Mouse (Mus musculus) hindbrain, embryonic 11.5 days (tissue): ENCODE data around the gene Zbtb21. TPM values are rescaled to one million over a fixed set of nuclear protein-coding genes. Genes with fewer than 3 reads are reported as not detected.
"Not testable (repeated sequence)": the region's sequence is repeated elsewhere in the genome, so short reads cannot be mapped to it uniquely, and the experiment has no call there.

Experiments used
- ATAC-seq: fragments of 200-750 bp; cut with Nextera tagmentation; 2 replicates; pipeline ENCODE4 v1.8.0; 2017; ENCODE audit warnings: mild to moderate bottlenecking, moderate TSS enrichment, moderate library complexity; ENCODE audit not compliant: low FRiP score
- DNase-seq: peaks from one replicate; pipeline ENCODE4 v3.0.0-alpha.2; 2015; ENCODE audit warnings: low spot score
- H3K27ac ChIP-seq: fragments of 300-500 bp; sonication (generic); 2 replicates; pipeline ENCODE4 v1.5.1; 2014; ENCODE audit warnings: mild to moderate bottlenecking, low read depth, low read length
- H3K27me3 ChIP-seq: fragments of 300-500 bp; sonication (generic); 2 replicates; pipeline ENCODE4 v1.6.1; 2014; ENCODE audit warnings: mild to moderate bottlenecking, low read length, moderate library complexity, mixed read lengths; ENCODE audit not compliant: control insufficient read depth, insufficient read depth
- H3K36me3 ChIP-seq: fragments of 300-500 bp; sonication (generic); 2 replicates; pipeline ENCODE4 v1.6.1; 2014; ENCODE audit warnings: mild to moderate bottlenecking, low read length, moderate library complexity, mixed read lengths; ENCODE audit not compliant: control insufficient read depth, insufficient read depth
- H3K4me1 ChIP-seq: fragments of 300-500 bp; sonication (generic); replicated peaks from 2 replicates; pipeline ENCODE4 v1.6.1; 2014; ENCODE audit warnings: low read length, mixed read lengths; ENCODE audit not compliant: control insufficient read depth, insufficient read depth
- H3K4me2 ChIP-seq: fragments of 300-500 bp; sonication (generic); replicated peaks from 2 replicates; pipeline ENCODE4 v1.6.1; 2014; ENCODE audit warnings: mild to moderate bottlenecking, low read depth, low read length
- H3K4me3 ChIP-seq: fragments of 300-500 bp; sonication (generic); 2 replicates; pipeline ENCODE4 v1.5.1; 2014; ENCODE audit warnings: low read depth, low read length
- H3K9ac ChIP-seq: fragments of 300-500 bp; sonication (generic); 2 replicates; pipeline ENCODE4 v1.6.1; 2014; ENCODE audit warnings: low read depth, low read length
- H3K9me3 ChIP-seq: fragments of 300-500 bp; sonication (generic); 2 replicates; pipeline ENCODE4 v1.6.1; 2016; ENCODE audit warnings: low read length; ENCODE audit not compliant: control insufficient read depth
- WGBS: fragments of 180-500 bp; shearing (Covaris S2); extraction: QIAGEN DNeasy Blood & Tissue Kit; methylation state at CpG from one replicate; pipeline ENCODE4 v1.1.7; 2014; 5-methylcytosine and 5-hydroxymethylcytosine counted together
- polyA plus RNA-seq: library from polyadenylated mRNA; unstranded; fragments of >200 nt; fragmentation: Nextera tagmentation; extraction: Ambion mirVana; gene quantifications from 2 replicates; pipeline ENCODE4 v1.2.1, GENCODE M21; 2014

The Zbtb21 gene
- polyA plus RNA-seq, 1 experiment from 2014 or later: 15.6 TPM

DNA sequence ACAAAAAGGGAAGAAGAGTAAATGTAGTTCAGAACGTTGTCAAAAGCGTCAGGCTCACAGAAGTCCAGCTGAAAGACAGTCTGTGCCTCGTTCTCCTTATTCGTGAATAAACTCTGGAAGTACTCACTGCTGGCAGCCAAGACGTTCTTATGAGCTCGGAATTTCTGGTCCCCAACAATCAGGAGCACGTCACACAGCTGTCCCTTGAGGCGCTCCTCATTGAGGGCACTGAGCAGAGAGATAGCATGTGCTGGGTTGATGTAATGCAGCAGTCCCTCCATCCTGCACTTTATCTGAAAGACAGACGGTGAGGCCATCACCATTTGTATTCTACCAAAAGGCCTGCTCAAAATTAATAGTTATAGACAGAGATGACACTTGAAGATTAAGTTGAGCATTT, 9.6 kb downstream of the Zbtb21 start:
- Histone ChIP-seq H3K4me1 (no peaks in the 10 kb centered on the region), H3K9ac (no peak overlapping the region), H3K27me3 (no peaks in the 10 kb centered on the region), H3K27ac (no peak overlapping the region), H3K4me3 (no peak overlapping the region), H3K9me3 (no peaks in the 10 kb centered on the region), H3K4me2 (no peak overlapping the region), H3K36me3 (peaks cover 6% of the 10 kb centered on the region; the same call in 1 of the 2 replicates)
- ATAC-seq (no peak), DNase-seq (no peak)
- WGBS: 90% methylated on average over 9 of the region's 9 CpGs

DNA sequence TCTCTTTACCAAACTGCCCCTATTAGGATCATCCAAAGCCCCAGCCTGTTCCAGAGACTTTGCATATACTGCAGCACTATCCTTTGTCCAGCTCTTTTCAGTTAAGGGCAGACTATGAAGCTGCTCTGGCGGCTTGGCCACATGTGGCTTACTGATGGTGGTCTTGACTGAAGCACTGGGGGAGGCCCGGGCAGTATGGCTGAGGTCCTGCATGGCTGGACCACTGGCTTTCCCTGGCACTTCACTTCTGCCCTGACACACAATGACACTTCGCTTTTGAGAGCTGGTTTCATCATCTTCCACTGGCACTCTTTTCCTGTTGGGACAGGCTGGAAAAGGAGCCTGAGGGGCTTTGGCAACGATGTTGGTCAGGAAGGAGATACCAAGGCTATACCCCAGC, 10.1 kb downstream of the Zbtb21 start:
- 91% methylated on average over 4 of the region's 4 CpGs for WGBS
- Histone ChIP-seq H3K27ac (no peak overlapping the region), H3K4me1 (no peaks in the 10 kb centered on the region), H3K4me3 (no peak overlapping the region), H3K36me3 (peaks cover 6% of the 10 kb centered on the region; the same call in 1 of the 2 replicates), H3K27me3 (no peaks in the 10 kb centered on the region), H3K4me2 (no peak overlapping the region), H3K9me3 (no peaks in the 10 kb centered on the region), H3K9ac (no peak overlapping the region)
- ATAC-seq (no peak), DNase-seq (no peak)

- H3K9me3 ChIP-seq: no peaks in the 10 kb centered on the region
- H3K9ac ChIP-seq: no peak overlapping the region
- H3K27me3 ChIP-seq: no peaks in the 10 kb centered on the region
- no peak overlapping the region for H3K4me3 ChIP-seq
- ATAC-seq: no peak
- 92% methylated on average over 8 of the region's 8 CpGs for WGBS
- peaks cover 6% of the 10 kb centered on the region; the same call in 1 of the 2 replicates for H3K36me3 ChIP-seq
- H3K4me1 ChIP-seq: no peaks in the 10 kb centered on the region
- no peak overlapping the region for H3K4me2 ChIP-seq
- no peak overlapping the region for H3K27ac ChIP-seq
- no peak for DNase-seq
Measured at GRCm38 (mm10) chr16:97950061-97950460, 12.4 kb downstream of the Zbtb21 start.

DNA sequence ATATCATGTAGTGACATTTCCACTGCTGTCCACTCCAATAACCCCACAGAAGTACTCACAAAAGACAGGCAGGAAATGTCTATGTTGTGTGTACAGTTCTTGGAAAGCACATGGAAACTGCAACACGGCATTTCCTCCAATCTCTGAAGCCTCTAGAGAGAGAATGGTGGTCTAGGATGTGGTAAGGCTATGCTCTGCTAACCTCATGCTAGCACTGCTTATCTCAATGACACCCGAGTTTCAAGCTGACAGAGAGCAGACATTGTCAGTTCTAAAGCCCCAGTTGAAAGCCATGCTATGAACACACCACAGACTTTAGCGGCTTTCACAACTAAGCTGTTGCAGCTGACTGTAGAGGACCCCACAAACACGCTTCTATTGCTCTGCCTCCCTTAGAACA, 13.6 kb downstream of the Zbtb21 start:
- Histone ChIP-seq H3K27me3 (no peaks in the 10 kb centered on the region), H3K4me2 (no peak overlapping the region), H3K9me3 (no peaks in the 10 kb centered on the region), H3K9ac (no peak overlapping the region), H3K4me3 (no peak overlapping the region), H3K4me1 (no peaks in the 10 kb centered on the region), H3K27ac (no peak overlapping the region), H3K36me3 (peaks cover 6% of the 10 kb centered on the region; the same call in 1 of the 2 replicates)
- no peak for DNase-seq
- WGBS: 91% methylated on average over 4 of the region's 4 CpGs
- ATAC-seq: no peak

GRCm38 (mm10) chr16:97946993-97947392, 15.4 kb downstream of the Zbtb21 start:
- not testable (repeated sequence) for H3K4me1 ChIP-seq, H3K36me3 ChIP-seq, H3K27ac ChIP-seq, H3K9ac ChIP-seq, H3K4me3 ChIP-seq, H3K9me3 ChIP-seq, H3K27me3 ChIP-seq, DNase-seq, H3K4me2 ChIP-seq, ATAC-seq
- WGBS: 80% methylated on average over 2 of the region's 2 CpGs

DNA sequence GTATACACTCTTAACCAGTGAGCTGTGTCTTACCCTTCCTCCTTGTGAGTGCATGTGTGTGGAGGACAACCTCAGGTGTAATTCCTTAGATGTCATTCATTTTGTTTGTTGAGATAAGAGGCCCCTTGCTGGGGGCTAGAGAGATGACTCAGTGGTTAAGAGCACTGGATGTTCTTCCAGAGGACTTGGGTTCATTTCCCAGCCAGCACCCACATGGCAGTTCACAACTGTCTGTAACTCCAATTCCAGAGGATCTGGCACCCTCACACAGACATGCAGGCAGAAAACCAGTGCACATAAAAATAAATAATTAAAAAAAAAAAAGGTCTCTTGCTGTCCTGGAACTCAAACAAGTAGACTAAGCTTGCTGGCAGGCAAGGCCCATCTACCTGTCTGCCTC, 20.6 kb downstream of the Zbtb21 start:
- Histone ChIP-seq H3K27ac (no peak overlapping the region), H3K9ac (no peak overlapping the region), H3K4me3 (no peak overlapping the region), H3K9me3 (no peaks in the 10 kb centered on the region), H3K4me1 (no peaks in the 10 kb centered on the region), H3K4me2 (no peak overlapping the region), H3K27me3 (no peaks in the 10 kb centered on the region), H3K36me3 (no peaks in the 10 kb centered on the region)
- no peak for DNase-seq
- ATAC-seq: no peak

DNA sequence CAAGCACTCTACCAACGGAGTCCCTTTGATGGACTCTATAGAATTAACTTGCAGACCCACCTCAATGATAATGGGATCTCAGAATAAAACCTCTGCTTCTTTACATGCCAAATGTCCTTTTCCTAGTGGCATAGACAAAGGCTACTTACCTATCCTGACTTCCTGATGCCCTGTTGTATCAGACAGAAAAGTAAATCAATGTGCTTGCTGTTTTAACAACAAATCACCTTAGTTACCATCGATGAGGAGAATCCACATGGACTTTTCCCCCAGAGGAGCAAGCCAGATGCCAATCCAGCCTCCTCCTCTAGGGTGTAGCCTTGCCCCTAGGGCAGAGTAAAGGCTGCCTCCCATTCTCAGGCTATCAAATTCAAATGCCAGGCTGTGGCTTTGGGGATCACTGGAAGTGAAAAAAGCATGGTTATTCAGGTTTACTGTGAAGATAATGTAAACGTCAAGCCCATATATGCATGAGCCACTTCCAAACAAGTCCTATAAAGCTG, 21.9 kb downstream of the Zbtb21 start:
- no peak overlapping the region for H3K4me3 ChIP-seq
- no peak overlapping the region for H3K4me2 ChIP-seq
- WGBS: 86% methylated on average over 3 of the region's 3 CpGs
- DNase-seq: no peak
- no peaks in the 10 kb centered on the region for H3K9me3 ChIP-seq
- H3K9ac ChIP-seq: no peak overlapping the region
- no peak for ATAC-seq
- H3K27ac ChIP-seq: no peak overlapping the region
- H3K36me3 ChIP-seq: no peaks in the 10 kb centered on the region
- H3K4me1 ChIP-seq: no peaks in the 10 kb centered on the region
- H3K27me3 ChIP-seq: no peaks in the 10 kb centered on the region

DNA sequence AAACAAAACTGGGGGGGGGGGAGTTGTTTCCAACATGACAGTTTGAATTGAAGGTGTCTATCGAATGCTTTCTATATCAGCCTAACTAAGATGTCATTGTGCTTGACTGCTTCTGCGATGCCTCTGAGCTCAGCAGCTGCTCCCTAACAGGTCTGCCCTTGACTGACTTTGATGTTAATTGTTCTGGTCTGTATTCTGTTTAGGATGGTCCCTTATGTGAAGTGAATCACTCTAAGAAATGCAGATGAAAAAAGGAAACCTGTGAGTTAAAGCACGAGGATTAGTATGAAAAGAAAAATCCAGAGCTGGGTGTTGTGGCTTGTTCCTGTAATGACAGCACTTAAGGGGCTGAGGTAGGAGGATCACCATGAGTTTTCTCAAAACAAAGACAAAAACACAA, 26.6 kb downstream of the Zbtb21 start:
- Histone ChIP-seq H3K36me3 (no peaks in the 10 kb centered on the region), H3K4me2 (no peak overlapping the region), H3K27me3 (no peaks in the 10 kb centered on the region), H3K4me1 (no peaks in the 10 kb centered on the region), H3K4me3 (no peak overlapping the region), H3K27ac (no peak overlapping the region), H3K9ac (no peak overlapping the region), H3K9me3 (no peaks in the 10 kb centered on the region)
- 83% methylated on average over 3 of the region's 3 CpGs for WGBS
- DNase-seq (no peak), ATAC-seq (no peak)

- no peak for DNase-seq
- H3K4me2 ChIP-seq: no peak overlapping the region
- no peaks in the 10 kb centered on the region for H3K9me3 ChIP-seq
- no peak overlapping the region for H3K4me3 ChIP-seq
- ATAC-seq: no peak
- no peak overlapping the region for H3K27ac ChIP-seq
- H3K4me1 ChIP-seq: no peaks in the 10 kb centered on the region
- H3K36me3 ChIP-seq: no peaks in the 10 kb centered on the region
- no peak overlapping the region for H3K9ac ChIP-seq
- H3K27me3 ChIP-seq: no peaks in the 10 kb centered on the region
Measured at GRCm38 (mm10) chr16:97930231-97930630, 32.2 kb downstream of the Zbtb21 start.
